Mouse (Mus musculus): Measurements from ENCODE around the gene Tespa1. TPM values are rescaled to one million over a fixed set of nuclear protein-coding genes. Genes with fewer than 3 reads are reported as not detected.

The Tespa1 gene
- polyA plus RNA-seq (2012; rRNA removed) (0.93 and 1.8 TPM in 2 replicates), polyA plus RNA-seq (2014; fragmentation: Nextera tagmentation; extraction: Ambion mirVana) (1.9 and 2.3 TPM in 2 replicates)

DNA sequence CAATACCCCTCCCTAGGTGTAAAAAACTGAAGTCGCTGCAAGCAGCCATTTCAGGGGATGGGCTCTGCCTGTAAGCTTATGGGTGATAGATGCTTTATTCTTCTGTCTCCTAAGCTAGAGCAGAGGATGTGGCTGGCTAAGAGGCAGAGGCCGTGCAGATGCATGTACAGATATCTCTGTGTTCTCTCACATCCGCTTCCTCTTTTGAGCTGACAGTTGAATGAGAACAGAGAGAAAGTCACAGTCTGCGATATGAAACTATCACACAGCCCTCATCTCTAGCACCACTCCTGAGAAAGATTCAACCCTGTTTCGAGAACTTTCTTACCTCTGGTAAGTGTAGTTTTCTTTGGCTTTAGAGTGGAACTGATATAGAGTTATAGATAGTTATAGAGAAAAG is at the start of gene Tespa1:
TSS of gene Tespa1 (plus strand) at position 234 of the 400 bp plus-strand sequence.
- H3K36me3 ChIP-seq (ENCODE audit: control insufficient read depth, insufficient read depth, low read length): no peaks in the 10 kb centered on the region
- H3K9me3 ChIP-seq (ENCODE audit: control insufficient read depth, low read length): no peaks in the 10 kb centered on the region
- DNase-seq (ENCODE audit: low spot score) (no peak), ATAC-seq (ENCODE audit: low FRiP score, low read depth) (no peak)
- 81% methylated on average over 5 of the region's 5 CpGs for WGBS
- H3K27ac ChIP-seq (replicated peaks; ENCODE audit: low read depth, low read length): no peak within 1 kb of the TSS
- TF ChIP-seq POLR2A (IDR thresholded peaks at IDR 0.05; ENCODE audit: borderline replicate concordance, extremely low read depth, insufficient read depth, insufficient read length): no peak
- no peaks in the 10 kb centered on the region for H3K27me3 ChIP-seq (ENCODE audit: control insufficient read depth, insufficient read depth, low read length)
- no peaks in the 10 kb centered on the region for H3K4me1 ChIP-seq (ENCODE audit: control insufficient read depth, insufficient read depth, low read length)
- H3K4me2 ChIP-seq (replicated peaks; ENCODE audit: low read depth, low read length, severe bottlenecking): no peak within 1 kb of the TSS
- H3K4me3 ChIP-seq (replicated peaks; ENCODE audit: low read length): no peak within 1 kb of the TSS
- H3K9ac ChIP-seq (ENCODE audit: low read depth, low read length, severe bottlenecking): no peak within 1 kb of the TSS

DNA sequence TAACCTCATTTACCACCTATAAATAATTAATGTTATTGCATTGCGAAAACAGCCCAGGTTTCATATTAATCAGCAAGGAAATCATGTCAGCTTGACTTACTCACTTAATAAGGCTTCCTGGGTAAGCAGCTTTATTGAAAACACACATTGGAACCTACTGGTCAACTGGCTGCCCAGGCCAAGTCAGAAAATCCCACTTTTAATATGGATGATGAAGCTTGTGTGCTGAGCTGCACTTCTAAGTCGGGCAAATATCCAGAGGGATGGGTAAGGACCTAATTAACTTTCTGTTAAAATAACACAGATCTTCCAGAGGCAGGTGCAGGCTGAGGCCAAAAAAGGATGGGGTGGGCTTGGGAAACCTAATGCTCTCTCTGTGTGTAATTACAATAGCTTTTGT is 46.9 kb upstream of the Tespa1 start:
- WGBS: 60% methylated on average over 2 of the region's 2 CpGs
- no peak for TF ChIP-seq POLR2A (IDR thresholded peaks at IDR 0.05; ENCODE audit: borderline replicate concordance, extremely low read depth, insufficient read depth, insufficient read length)
- H3K9me3 ChIP-seq (ENCODE audit: control insufficient read depth, low read length): no peaks in the 10 kb centered on the region
- no peaks in the 10 kb centered on the region for H3K4me1 ChIP-seq (ENCODE audit: control insufficient read depth, insufficient read depth, low read length)
- no peak overlapping the region for H3K4me2 ChIP-seq (replicated peaks; ENCODE audit: low read depth, low read length, severe bottlenecking)
- DNase-seq (ENCODE audit: low spot score): no peak
- H3K36me3 ChIP-seq (ENCODE audit: control insufficient read depth, insufficient read depth, low read length): no peaks in the 10 kb centered on the region
- no peak for ATAC-seq (ENCODE audit: low FRiP score, low read depth)
- no peak overlapping the region for H3K27ac ChIP-seq (replicated peaks; ENCODE audit: low read depth, low read length)
- H3K27me3 ChIP-seq (ENCODE audit: control insufficient read depth, insufficient read depth, low read length): no peaks in the 10 kb centered on the region
- no peak overlapping the region for H3K4me3 ChIP-seq (replicated peaks; ENCODE audit: low read length)
- H3K9ac ChIP-seq (ENCODE audit: low read depth, low read length, severe bottlenecking): no peak overlapping the region

DNA sequence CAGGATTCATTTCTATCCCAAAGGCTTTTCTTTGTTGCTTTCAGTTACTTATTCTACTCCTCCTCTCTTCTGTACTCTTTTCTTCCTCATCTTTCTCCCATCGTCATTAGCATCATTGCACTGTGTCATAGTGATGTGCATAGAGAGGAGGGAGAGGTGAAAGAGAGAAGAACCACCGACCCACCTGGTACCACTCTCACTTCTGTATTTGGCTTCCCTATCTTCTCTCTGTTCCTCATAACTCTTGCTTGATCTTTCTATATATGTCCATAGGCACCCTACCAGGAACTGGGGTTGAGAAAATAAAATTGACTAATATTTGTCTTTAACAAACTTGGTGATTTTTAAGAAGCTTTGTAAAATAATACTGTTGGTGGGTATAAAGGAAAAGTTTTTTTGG is 46.2 kb upstream of the Tespa1 start:
- ATAC-seq (ENCODE audit: low FRiP score, low read depth) (no peak), DNase-seq (ENCODE audit: low spot score) (no peak)
- H3K36me3 ChIP-seq (ENCODE audit: control insufficient read depth, insufficient read depth, low read length): no peaks in the 10 kb centered on the region
- no peaks in the 10 kb centered on the region for H3K9me3 ChIP-seq (ENCODE audit: control insufficient read depth, low read length)
- H3K4me2 ChIP-seq (replicated peaks; ENCODE audit: low read depth, low read length, severe bottlenecking): no peak overlapping the region
- no peaks in the 10 kb centered on the region for H3K4me1 ChIP-seq (ENCODE audit: control insufficient read depth, insufficient read depth, low read length)
- no peak overlapping the region for H3K4me3 ChIP-seq (replicated peaks; ENCODE audit: low read length)
- WGBS: 79% methylated on average over 2 of the region's 2 CpGs
- no peaks in the 10 kb centered on the region for H3K27me3 ChIP-seq (ENCODE audit: control insufficient read depth, insufficient read depth, low read length)
- H3K9ac ChIP-seq (ENCODE audit: low read depth, low read length, severe bottlenecking): no peak overlapping the region
- TF ChIP-seq POLR2A (IDR thresholded peaks at IDR 0.05; ENCODE audit: borderline replicate concordance, extremely low read depth, insufficient read depth, insufficient read length): no peak
- no peak overlapping the region for H3K27ac ChIP-seq (replicated peaks; ENCODE audit: low read depth, low read length)

DNA sequence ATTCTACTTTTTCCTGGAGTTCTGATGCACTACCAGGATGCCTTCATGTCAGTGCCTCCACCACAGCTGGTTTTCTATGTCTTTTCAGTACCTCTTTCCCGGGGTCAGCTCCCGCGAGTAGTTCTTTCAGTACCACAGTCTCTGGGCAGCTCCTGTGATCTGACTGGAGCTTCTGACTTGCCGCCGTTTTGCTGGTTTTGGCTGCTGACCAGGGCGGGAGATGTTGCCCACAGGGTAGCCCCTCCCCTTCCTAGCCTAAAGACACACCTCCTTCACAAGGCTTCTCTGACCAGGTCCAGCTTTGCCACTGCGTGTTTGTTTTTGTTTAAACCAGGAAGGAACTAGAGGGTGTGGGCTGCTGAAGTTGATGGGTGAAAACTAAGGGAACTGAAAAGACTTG is 42.6 kb upstream of the Tespa1 start, which contains the start of gene Neurod4:
TSS of gene Neurod4 (minus strand) at position 175 of the 400 bp plus-strand sequence.
- Histone ChIP-seq H3K4me2 (replicated peaks; ENCODE audit: low read depth, low read length, severe bottlenecking) (no peak within 1 kb of the TSS), H3K27me3 (ENCODE audit: control insufficient read depth, insufficient read depth, low read length) (no peaks in the 10 kb centered on the region), H3K36me3 (ENCODE audit: control insufficient read depth, insufficient read depth, low read length) (no peaks in the 10 kb centered on the region), H3K9ac (ENCODE audit: low read depth, low read length, severe bottlenecking) (no peak within 1 kb of the TSS), H3K4me3 (replicated peaks; ENCODE audit: low read length) (no peak within 1 kb of the TSS), H3K27ac (replicated peaks; ENCODE audit: low read depth, low read length) (no peak within 1 kb of the TSS), H3K9me3 (ENCODE audit: control insufficient read depth, low read length) (no peaks in the 10 kb centered on the region), H3K4me1 (ENCODE audit: control insufficient read depth, insufficient read depth, low read length) (no peaks in the 10 kb centered on the region)
- DNase-seq (ENCODE audit: low spot score) (peak; percentile 54), ATAC-seq (ENCODE audit: low FRiP score, low read depth) (peak; percentile 55; the same call in 1 of the 2 replicates)
- 0% methylated on average over 7 of the region's 7 CpGs for WGBS
- TF ChIP-seq POLR2A (IDR thresholded peaks at IDR 0.05; ENCODE audit: borderline replicate concordance, extremely low read depth, insufficient read depth, insufficient read length): no peak

DNA sequence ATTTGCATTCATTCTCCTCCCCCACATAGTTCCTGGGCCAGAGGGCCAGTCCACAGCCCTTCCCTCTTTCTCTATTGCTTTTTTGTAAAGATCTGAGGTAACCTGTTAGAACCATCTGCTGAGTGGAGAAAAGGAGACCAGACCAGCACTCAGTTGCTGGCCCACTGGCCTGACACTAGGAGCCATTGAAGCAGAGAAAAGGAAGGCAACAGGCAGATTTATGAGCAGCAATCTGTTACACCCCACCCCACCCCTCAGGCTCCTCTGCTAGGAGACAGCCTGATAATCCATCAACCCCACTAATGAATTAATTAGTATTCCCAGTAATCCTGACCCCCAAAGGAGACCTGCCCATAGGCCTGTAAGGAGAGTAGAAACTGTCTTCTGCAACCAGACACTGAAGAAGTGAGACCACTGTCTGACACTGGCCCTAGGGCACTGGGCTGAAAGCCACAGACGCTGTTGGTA is 40.7 kb upstream of the Tespa1 start:
- H3K4me1 ChIP-seq (ENCODE audit: control insufficient read depth, insufficient read depth, low read length): no peaks in the 10 kb centered on the region
- no peak overlapping the region for H3K4me3 ChIP-seq (replicated peaks; ENCODE audit: low read length)
- H3K36me3 ChIP-seq (ENCODE audit: control insufficient read depth, insufficient read depth, low read length): no peaks in the 10 kb centered on the region
- DNase-seq (ENCODE audit: low spot score): no peak
- H3K4me2 ChIP-seq (replicated peaks; ENCODE audit: low read depth, low read length, severe bottlenecking): no peak overlapping the region
- WGBS: 10% methylated on average over 1 of the region's 1 CpGs
- H3K9me3 ChIP-seq (ENCODE audit: control insufficient read depth, low read length): no peaks in the 10 kb centered on the region
- TF ChIP-seq POLR2A (IDR thresholded peaks at IDR 0.05; ENCODE audit: borderline replicate concordance, extremely low read depth, insufficient read depth, insufficient read length): no peak
- H3K27me3 ChIP-seq (ENCODE audit: control insufficient read depth, insufficient read depth, low read length): no peaks in the 10 kb centered on the region
- no peak overlapping the region for H3K9ac ChIP-seq (ENCODE audit: low read depth, low read length, severe bottlenecking)
- no peak overlapping the region for H3K27ac ChIP-seq (replicated peaks; ENCODE audit: low read depth, low read length)
- no peak for ATAC-seq (ENCODE audit: low FRiP score, low read depth)

Data from limb, embryonic 14.5 days (tissue).